Mouse (Mus musculus) midbrain, embryonic 12.5 days (tissue): ENCODE results near the gene Hba-x. TPM values are rescaled to one million over a fixed set of nuclear protein-coding genes. Genes with fewer than 3 reads are reported as not detected.
A peak's percentile ranks its signal among the peaks of the same experiment; 100 is the strongest.
"Not testable (repeated sequence)": the region's sequence is repeated elsewhere in the genome, so short reads cannot be mapped to it uniquely, and the experiment has no call there.

Experiments
- ATAC-seq: fragments of 200-750 bp; cut with Nextera tagmentation; 2 replicates; pipeline ENCODE4 v1.8.0; 2017; ENCODE audit warnings: low read depth, moderate TSS enrichment, moderate library complexity; ENCODE audit not compliant: low FRiP score
- H3K27ac ChIP-seq: fragments of 300-500 bp; sonication (generic); replicated peaks from 2 replicates; pipeline ENCODE4 v1.5.1; 2016; ENCODE audit warnings: mild to moderate bottlenecking
- H3K27me3 ChIP-seq: fragments of 300-500 bp; sonication (generic); 2 replicates; pipeline ENCODE4 v1.6.1; 2016; ENCODE audit warnings: mild to moderate bottlenecking
- H3K36me3 ChIP-seq: fragments of 300-500 bp; sonication (generic); 2 replicates; pipeline ENCODE4 v1.6.1; 2016
- H3K4me1 ChIP-seq: fragments of 300-500 bp; sonication (generic); 2 replicates; pipeline ENCODE4 v1.6.1; 2016
- H3K4me2 ChIP-seq: fragments of 300-500 bp; sonication (generic); replicated peaks from 2 replicates; pipeline ENCODE4 v1.6.1; 2016; ENCODE audit warnings: mild to moderate bottlenecking, moderate library complexity
- H3K4me3 ChIP-seq: fragments of 300-500 bp; sonication (generic); 2 replicates; pipeline ENCODE4 v1.5.1; 2016; ENCODE audit warnings: mild to moderate bottlenecking
- H3K9ac ChIP-seq: fragments of 300-500 bp; sonication (generic); replicated peaks from 2 replicates; pipeline ENCODE4 v1.6.1; 2016; ENCODE audit warnings: mild to moderate bottlenecking, moderate library complexity
- H3K9me3 ChIP-seq: fragments of 300-500 bp; sonication (generic); 2 replicates; pipeline ENCODE4 v1.6.1; 2016; ENCODE audit warnings: mild to moderate bottlenecking
- WGBS: fragments of 180-500 bp; shearing (Covaris S2); methylation state at CpG from one replicate; pipeline ENCODE4 v1.1.7; 2016; 5-methylcytosine and 5-hydroxymethylcytosine counted together
- polyA plus RNA-seq: library from polyadenylated mRNA; unstranded; fragments of >200 nt; fragmentation: Nextera tagmentation; extraction: Ambion mirVana; gene quantifications from 2 replicates; pipeline ENCODE4 v1.2.1, GENCODE M21; 2016

Hba-x gene
- polyA plus RNA-seq, 1 experiment from 2014 or later = 1,723 TPM

DNA sequence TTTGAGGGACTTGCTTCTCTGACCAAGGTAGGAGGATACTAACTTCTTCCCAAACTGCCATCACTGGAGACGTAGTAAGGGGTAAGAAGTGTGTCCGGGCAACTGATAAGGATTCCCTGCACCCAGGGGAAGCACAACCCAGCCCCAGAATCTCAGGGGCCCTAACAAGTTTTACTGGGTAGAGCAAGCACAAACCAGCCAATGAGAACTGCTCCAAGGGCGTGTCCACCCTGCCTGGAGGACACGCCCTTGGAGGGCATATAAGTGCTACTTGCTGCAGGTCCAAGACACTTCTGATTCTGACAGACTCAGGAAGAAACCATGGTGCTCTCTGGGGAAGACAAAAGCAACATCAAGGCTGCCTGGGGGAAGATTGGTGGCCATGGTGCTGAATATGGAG, 20.0 kb downstream of the Hba-x start, which contains the start of gene Hba-a2:
Gene Hba-a2 (plus strand): TSS at position 287 of the 400 bp plus-strand sequence.
- WGBS = no CpG with 5 or more reads among the region's 4 CpGs
- not testable (repeated sequence) for H3K36me3 ChIP-seq, H3K4me2 ChIP-seq, H3K4me3 ChIP-seq, H3K9me3 ChIP-seq, H3K27ac ChIP-seq, ATAC-seq, H3K4me1 ChIP-seq, H3K9ac ChIP-seq
- peaks cover 14% of the 10 kb centered on the region for H3K27me3 ChIP-seq

DNA sequence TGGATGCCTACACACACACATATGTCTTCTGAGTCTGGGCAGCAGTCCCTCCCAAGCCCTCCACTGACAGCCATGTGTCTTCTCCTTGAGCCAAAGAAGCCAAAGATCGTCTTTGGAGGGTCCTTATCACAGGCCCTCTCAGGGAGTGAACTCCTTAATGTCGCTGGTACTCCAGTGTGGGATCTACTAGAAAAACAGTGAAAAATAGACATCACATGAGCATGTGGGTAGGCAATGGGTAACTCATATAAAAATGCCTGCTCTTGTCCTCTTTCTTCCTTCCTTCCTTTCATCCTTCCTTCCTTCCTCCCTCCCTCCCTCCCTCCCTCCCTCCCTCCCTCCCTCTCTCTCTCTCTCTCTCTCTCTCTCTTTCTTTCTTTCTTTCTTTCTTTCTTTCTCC, 21.2 kb downstream of the Hba-x start:
- not testable (repeated sequence) for H3K4me1 ChIP-seq, H3K27ac ChIP-seq, H3K4me3 ChIP-seq, ATAC-seq, H3K4me2 ChIP-seq, H3K36me3 ChIP-seq, H3K9ac ChIP-seq, H3K9me3 ChIP-seq
- H3K27me3 ChIP-seq = peaks cover 24% of the 10 kb centered on the region
- WGBS = 62% methylated on average over 2 of the region's 2 CpGs

DNA sequence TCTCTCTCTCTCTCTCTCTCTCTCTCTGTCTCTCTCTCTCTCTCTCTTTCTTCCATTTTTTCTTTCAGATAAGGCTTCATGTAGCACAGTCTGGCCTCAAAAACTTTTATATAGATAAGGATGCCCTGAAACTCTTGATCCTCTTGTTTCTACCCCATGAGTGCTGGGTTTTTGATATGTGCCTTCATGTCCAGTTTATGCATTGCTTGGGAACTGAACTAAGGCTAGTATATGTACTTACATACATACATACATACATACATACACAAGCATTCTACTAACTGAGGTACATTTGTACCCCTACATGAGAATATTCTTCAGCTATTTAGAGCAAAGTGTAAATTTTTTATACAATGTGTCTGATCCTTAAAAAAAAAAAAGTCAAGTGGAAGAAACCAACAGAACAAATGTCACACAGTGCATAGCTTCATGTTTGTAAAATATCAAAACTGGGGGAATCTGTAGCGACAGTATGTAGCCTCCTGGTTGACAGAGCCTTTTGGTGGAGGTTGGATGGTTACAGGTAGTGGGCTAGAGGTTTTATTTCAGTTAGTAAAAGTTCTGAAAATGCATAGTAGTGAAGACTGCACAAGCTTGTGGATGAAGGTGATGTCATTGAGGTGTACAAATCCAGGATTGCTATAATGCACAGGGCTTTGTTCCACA, 21.8 kb downstream of the Hba-x start:
- Histone ChIP-seq H3K27ac (no peak overlapping the region), H3K27me3 (peaks cover 24% of the 10 kb centered on the region), H3K9me3 (no peaks in the 10 kb centered on the region), H3K36me3 (no peaks in the 10 kb centered on the region), H3K4me3 (no peak overlapping the region), H3K9ac (no peak overlapping the region), H3K4me2 (no peak overlapping the region), H3K4me1 (no peaks in the 10 kb centered on the region)
- no peak for ATAC-seq
- WGBS = 86% methylated on average over 1 of the region's 1 CpGs

DNA sequence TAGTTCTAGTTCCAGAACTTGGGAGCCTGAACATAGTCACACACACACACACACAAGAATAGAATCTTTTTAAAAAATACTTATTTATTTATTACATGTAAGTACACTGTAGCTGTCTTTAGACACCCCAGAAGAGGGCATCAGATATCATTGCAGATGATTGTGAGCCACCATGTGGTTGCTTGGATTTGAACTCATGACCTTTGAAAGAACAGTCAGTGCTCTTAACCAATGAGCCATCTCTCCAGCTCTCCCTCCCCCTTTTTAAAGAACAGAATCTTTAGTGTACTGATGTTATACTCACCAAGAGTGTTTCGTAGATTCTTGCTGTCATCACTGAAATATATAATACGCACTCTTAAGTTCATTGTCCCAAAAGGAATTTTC, 22.3 kb downstream of the Hba-x start:
- 94% methylated on average over 2 of the region's 2 CpGs for whole genome bisulfite sequencing
- no peaks in the 10 kb centered on the region for H3K36me3 ChIP-seq

DNA sequence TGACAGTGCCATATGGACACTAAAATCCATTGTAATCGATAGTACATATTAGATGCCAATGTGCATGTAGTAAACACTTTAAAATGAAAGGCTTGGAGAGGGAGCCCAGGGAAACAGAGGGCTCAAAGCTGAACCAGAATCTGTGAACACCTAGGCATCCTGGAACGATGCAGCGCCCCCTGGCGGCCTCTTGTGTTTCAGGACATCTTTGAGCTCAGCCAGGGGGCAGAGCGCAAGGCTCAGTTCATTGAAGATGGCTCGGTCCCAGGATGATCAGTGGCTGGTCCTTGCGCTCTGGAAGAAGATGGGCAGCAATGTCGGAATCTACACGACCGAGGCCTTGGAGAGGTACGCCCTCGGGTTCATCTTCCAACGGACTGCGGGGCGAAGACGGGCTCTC, 23.7 kb downstream of the Hba-x start, which contains the start of gene Hbq1a:
Gene Hbq1a (plus strand): TSS at position 205 of the 400 bp plus-strand sequence.
- H3K4me3 ChIP-seq = peak within 1 kb of the TSS; percentile 22; the same call in 1 of the 2 replicates
- H3K9me3 ChIP-seq, H3K36me3 ChIP-seq, H3K4me1 ChIP-seq, H3K27ac ChIP-seq, H3K9ac ChIP-seq: not testable (repeated sequence)
- peak; percentile 63 for ATAC-seq
- WGBS = 7% methylated on average over 16 of the region's 16 CpGs
- peak within 1 kb of the TSS; percentile 48 for H3K4me2 ChIP-seq
- H3K27me3 ChIP-seq = peaks cover 19% of the 10 kb centered on the region

More for the DNA sequence above, 22.3 kb downstream of the Hba-x start:
- no peak overlapping the region for H3K9ac ChIP-seq
- no peak for ATAC-seq
- no peaks in the 10 kb centered on the region for H3K9me3 ChIP-seq
- peaks cover 24% of the 10 kb centered on the region for H3K27me3 ChIP-seq
- no peak overlapping the region for H3K27ac ChIP-seq
- no peak overlapping the region for H3K4me3 ChIP-seq
- no peak overlapping the region for H3K4me2 ChIP-seq
- H3K4me1 ChIP-seq = no peaks in the 10 kb centered on the region

DNA sequence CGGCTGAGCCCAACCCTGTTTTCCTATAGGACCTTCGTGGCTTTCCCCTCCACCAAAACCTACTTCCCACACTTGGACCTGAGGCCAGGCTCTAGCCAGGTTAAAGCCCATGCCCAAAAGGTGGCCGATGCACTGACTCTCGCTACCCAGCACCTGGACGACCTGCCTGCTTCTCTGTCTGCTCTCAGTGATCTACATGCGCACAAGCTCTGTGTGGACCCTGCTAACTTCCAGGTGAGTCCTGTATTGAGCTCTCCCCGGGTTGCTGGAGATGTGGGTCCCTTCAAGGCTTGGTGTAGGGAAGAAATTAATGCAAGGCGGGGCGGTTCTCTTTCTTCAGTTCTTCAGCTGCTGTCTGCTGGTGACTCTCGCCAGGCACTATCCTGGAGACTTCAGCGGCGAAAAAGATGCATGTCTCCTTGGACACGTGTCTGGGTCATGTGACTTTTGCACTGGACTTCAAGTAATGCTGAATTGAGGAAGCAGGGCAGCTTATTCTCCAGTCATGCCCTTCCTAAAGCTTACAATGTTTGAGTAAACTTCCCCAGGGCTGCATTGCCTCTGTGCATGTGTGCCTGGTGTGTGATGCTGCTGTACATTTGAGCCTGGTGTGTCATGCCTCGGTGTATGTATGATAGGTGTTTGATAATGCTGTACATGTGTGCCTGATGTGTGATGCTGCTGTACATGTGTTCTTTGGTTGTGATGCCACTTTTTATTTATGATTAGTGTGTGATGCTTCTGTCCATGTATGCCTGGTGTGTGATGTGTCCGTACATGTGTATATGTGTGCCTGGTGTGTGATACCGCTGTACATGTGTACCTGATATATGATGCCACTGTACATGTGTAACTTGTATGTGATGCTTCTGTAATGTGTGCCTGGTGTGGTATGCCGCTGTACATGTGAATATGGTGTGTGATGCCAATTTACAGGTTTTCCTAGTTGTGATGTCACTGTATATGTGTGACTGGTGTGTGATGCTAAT, 24.4 kb downstream of the Hba-x start:
- Histone ChIP-seq H3K4me1 (no peaks in the 10 kb centered on the region), H3K9ac (no peak overlapping the region), H3K4me2 (peak overlapping the region; percentile 48), H3K27ac (no peak overlapping the region), H3K27me3 (peaks cover 19% of the 10 kb centered on the region), H3K36me3 (no peaks in the 10 kb centered on the region), H3K4me3 (peak overlapping the region; percentile 22; the same call in 1 of the 2 replicates), H3K9me3 (no peaks in the 10 kb centered on the region)
- peak; percentile 47; the same call in 1 of the 2 replicates for ATAC-seq
- 58% methylated on average over 15 of the region's 17 CpGs for WGBS

DNA sequence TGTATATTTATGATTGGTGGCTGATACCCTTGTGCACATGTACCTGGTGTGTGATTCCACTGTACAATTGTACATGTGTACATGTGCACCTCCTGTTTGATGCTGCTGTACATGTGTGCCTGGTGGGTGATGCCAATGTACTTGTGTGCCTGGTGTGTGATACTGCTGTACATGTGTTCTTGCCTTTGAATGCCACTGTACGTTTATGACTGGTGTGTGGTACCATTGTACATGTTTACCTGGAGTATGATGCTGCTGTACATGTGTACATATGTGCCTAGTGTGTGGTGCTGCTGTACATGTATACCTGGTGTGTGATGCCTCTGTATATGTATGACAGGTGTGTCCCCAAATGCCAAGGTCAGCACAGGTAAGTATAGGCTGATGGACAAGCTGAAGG, 25.3 kb downstream of the Hba-x start:
- no peak for ATAC-seq
- no peak overlapping the region for H3K9ac ChIP-seq
- peaks cover 19% of the 10 kb centered on the region for H3K27me3 ChIP-seq
- no peaks in the 10 kb centered on the region for H3K36me3 ChIP-seq
- WGBS = 76% methylated on average over 1 of the region's 1 CpGs
- H3K4me1 ChIP-seq = no peaks in the 10 kb centered on the region
- no peaks in the 10 kb centered on the region for H3K9me3 ChIP-seq
- H3K27ac ChIP-seq = no peak overlapping the region
- H3K4me3 ChIP-seq = no peak overlapping the region
- H3K4me2 ChIP-seq = no peak overlapping the region

DNA sequence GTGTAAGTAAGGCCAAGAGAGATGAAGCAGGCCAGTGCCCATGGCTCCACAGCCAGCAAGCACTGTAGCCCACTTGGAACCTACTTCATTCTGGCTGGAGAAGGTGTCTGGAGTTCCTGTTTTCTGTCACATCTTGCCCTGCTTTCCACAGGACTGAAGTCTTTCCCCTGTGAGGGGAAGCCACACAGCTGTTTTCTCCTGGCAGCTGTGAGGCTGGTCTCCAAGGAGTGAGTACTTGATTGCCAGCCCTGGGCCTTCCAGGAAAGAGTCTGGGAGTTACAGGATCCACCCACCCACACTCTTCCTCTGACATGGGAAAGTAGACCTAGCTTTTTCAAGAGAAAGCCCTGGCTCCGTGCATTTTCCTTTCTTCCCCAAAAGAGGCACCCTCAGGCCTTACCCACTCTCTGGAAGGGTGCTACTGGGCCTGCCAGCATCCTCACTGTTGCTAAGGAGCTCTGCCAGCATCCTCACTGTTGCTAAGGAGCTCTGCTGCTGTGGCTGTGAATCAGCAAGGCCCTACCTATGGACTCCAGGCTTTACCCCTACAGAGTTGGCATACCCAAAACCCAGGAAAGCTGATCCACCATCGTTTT, 26.7 kb downstream of the Hba-x start:
- Histone ChIP-seq H3K4me1 (no peaks in the 10 kb centered on the region; the same call in 1 of the 2 replicates), H3K27me3 (peaks cover 19% of the 10 kb centered on the region), H3K4me2 (no peak overlapping the region), H3K27ac (no peak overlapping the region), H3K36me3 (no peaks in the 10 kb centered on the region), H3K9ac (no peak overlapping the region), H3K9me3 (no peaks in the 10 kb centered on the region), H3K4me3 (no peak overlapping the region)
- WGBS = 49% methylated on average over 2 of the region's 2 CpGs
- ATAC-seq = no peak

DNA sequence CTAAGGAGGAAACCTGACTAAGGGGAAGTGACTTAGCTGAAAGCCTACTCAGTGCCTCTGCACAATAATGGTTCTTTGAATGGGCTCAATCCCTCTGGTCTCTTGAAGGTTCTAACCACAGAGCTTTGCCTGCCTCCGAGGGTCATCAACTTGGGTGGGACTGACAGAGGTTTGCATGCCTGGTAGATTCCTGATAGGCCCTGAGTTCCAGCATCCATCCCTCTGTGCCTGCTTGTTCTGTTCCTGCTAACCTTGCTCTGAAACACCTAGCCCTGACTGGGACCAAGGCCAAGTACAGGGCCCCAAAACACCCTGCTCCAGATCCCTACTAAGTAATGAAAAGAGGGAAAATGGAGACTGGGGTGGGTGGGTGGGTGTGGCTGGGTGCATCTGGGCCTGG, 27.3 kb downstream of the Hba-x start:
- H3K4me3 ChIP-seq = no peak overlapping the region

DNA sequence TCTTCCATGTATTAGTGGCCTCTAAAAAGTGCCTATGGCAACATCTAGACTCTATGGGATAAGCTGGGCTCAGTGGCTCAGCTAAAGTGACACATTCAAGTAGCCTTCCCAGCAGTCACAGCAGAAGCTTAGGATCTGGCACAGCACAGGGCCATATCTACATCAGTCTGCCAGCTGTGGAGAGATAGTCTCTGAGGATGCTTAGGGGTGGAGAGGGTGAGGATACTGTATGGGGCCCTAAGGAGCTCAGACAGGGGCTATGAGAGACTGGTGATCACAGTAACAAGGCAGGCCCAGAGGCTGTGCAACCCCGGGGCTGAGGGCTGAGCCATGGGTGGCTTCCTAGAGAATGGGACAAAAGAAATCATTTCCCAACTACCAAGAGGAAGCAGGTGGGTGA, 30.8 kb downstream of the Hba-x start:
- Histone ChIP-seq H3K9ac (no peak overlapping the region), H3K9me3 (no peaks in the 10 kb centered on the region), H3K4me3 (no peak overlapping the region), H3K4me1 (no peaks in the 10 kb centered on the region; the same call in 1 of the 2 replicates), H3K27me3 (peaks cover 2% of the 10 kb centered on the region; the same call in 1 of the 2 replicates), H3K36me3 (no peaks in the 10 kb centered on the region), H3K27ac (no peak overlapping the region), H3K4me2 (no peak overlapping the region)
- ATAC-seq = no peak
- WGBS = 79% methylated on average over 1 of the region's 1 CpGs

More for the DNA sequence above, 27.3 kb downstream of the Hba-x start:
- H3K9me3 ChIP-seq = no peaks in the 10 kb centered on the region
- H3K9ac ChIP-seq = no peak overlapping the region
- H3K27me3 ChIP-seq = peaks cover 19% of the 10 kb centered on the region
- ATAC-seq = no peak
- H3K27ac ChIP-seq = no peak overlapping the region
- 81% methylated on average over 1 of the region's 1 CpGs for WGBS
- H3K36me3 ChIP-seq = no peaks in the 10 kb centered on the region
- H3K4me2 ChIP-seq = no peak overlapping the region
- H3K4me1 ChIP-seq = no peaks in the 10 kb centered on the region; the same call in 1 of the 2 replicates

DNA sequence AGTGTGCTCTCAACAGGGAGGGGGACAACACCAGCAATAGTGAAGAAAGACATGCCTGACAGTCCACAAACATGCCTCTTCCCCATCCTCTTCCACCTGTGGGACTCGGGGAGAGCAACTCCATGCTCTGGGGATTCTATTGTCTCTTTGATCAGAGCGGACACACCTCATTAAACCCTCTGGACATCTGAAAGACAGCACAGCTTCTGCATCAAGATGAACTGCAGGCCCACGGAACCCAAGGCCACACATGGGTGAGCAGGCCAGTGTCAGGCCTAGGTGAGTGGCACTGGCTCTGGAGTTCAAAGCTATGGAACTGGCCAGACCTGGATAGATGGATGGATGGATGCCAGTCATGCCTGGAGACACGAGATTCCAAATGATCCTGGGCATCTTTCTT, 33.2 kb downstream of the Hba-x start:
- Histone ChIP-seq H3K27ac (no peak overlapping the region), H3K4me2 (no peak overlapping the region), H3K27me3 (no peaks in the 10 kb centered on the region), H3K4me1 (no peaks in the 10 kb centered on the region; the same call in 1 of the 2 replicates), H3K4me3 (no peak overlapping the region), H3K9ac (no peak overlapping the region), H3K36me3 (no peaks in the 10 kb centered on the region), H3K9me3 (no peaks in the 10 kb centered on the region)
- ATAC-seq = no peak
- WGBS = 48% methylated on average over 4 of the region's 4 CpGs
